Mouse (Mus musculus) embryonic facial prominence, embryonic 14.5 days (tissue): ENCODE data around the gene Scrn2. TPM values are rescaled to one million over a fixed set of nuclear protein-coding genes. Genes with fewer than 3 reads are reported as not detected.

ENCODE experiments used
- ATAC-seq: fragments of 200-750 bp; cut with Nextera tagmentation; 2 replicates; pipeline ENCODE4 v1.8.0; 2017; ENCODE audit warnings: low read depth, moderate number of reproducible peaks, moderate TSS enrichment
- DNase-seq: peaks from one replicate; pipeline ENCODE4 v3.0.0-alpha.2; 2015; ENCODE audit warnings: low spot score
- H3K27ac ChIP-seq: fragments of 300-500 bp; sonication (generic); replicated peaks from 2 replicates; pipeline ENCODE4 v1.5.1; 2014; ENCODE audit warnings: low read depth, mild to moderate bottlenecking, low read length, moderate library complexity
- H3K27me3 ChIP-seq: fragments of 300-500 bp; sonication (generic); replicated peaks from 2 replicates; pipeline ENCODE4 v1.6.1; 2014; ENCODE audit warnings: low read length; ENCODE audit not compliant: control insufficient read depth, insufficient read depth
- H3K36me3 ChIP-seq: fragments of 300-500 bp; sonication (generic); 2 replicates; pipeline ENCODE4 v1.6.1; 2014; ENCODE audit warnings: low read length, mixed read lengths; ENCODE audit not compliant: control insufficient read depth, insufficient read depth
- H3K4me1 ChIP-seq: fragments of 300-500 bp; sonication (generic); 2 replicates; pipeline ENCODE4 v1.6.1; 2014; ENCODE audit warnings: antibody characterized with exemption, low read length; ENCODE audit not compliant: control insufficient read depth, insufficient read depth
- H3K4me2 ChIP-seq: fragments of 300-500 bp; sonication (generic); 2 replicates; pipeline ENCODE4 v1.6.1; 2014; ENCODE audit warnings: low read depth, mild to moderate bottlenecking, low read length, moderate library complexity, mixed read lengths
- H3K4me3 ChIP-seq: fragments of 300-500 bp; sonication (generic); 2 replicates; pipeline ENCODE4 v1.5.1; 2014; ENCODE audit warnings: low read depth, mild to moderate bottlenecking, low read length
- H3K9ac ChIP-seq: fragments of 300-500 bp; sonication (generic); 2 replicates; pipeline ENCODE4 v1.6.1; 2014; ENCODE audit warnings: low read depth, mild to moderate bottlenecking, low read length, moderate library complexity, mixed read lengths
- H3K9me3 ChIP-seq: fragments of 300-500 bp; sonication (generic); 2 replicates; pipeline ENCODE4 v1.6.1; 2016; ENCODE audit warnings: low read length; ENCODE audit not compliant: control insufficient read depth
- WGBS: fragments of 180-500 bp; shearing (Covaris S2); extraction: QIAGEN DNeasy Blood & Tissue Kit; methylation state at CpG from one replicate; pipeline ENCODE4 v1.1.7; 2014; 5-methylcytosine and 5-hydroxymethylcytosine counted together
- polyA plus RNA-seq: library from polyadenylated mRNA; unstranded; fragments of >200 nt; fragmentation: Nextera tagmentation; extraction: Ambion mirVana; gene quantifications from 2 replicates; pipeline ENCODE4 v1.2.1, GENCODE M21; 2014

Gene Scrn2
- polyA plus RNA-seq, 1 experiment from 2014 or later = 14.7 TPM

GRCm38 (mm10) chr11:97040301-97041021 lies 10.7 kb downstream of the Scrn2 start:
- WGBS = 46% methylated on average over 12 of the region's 12 CpGs
- Histone ChIP-seq H3K9ac (peak overlapping the region; percentile 80), H3K9me3 (no peaks in the 10 kb centered on the region), H3K4me2 (peak overlapping the region; percentile 81), H3K27me3 (no peaks in the 10 kb centered on the region), H3K36me3 (peaks cover 14% of the 10 kb centered on the region), H3K27ac (no peak overlapping the region), H3K4me1 (peaks cover 7% of the 10 kb centered on the region), H3K4me3 (peak overlapping the region; percentile 68)
- no peak for DNase-seq
- ATAC-seq = no peak

- peak within 1 kb of the TSS; percentile 68 for H3K4me3 ChIP-seq
- peak; percentile 91 for ATAC-seq
- H3K27me3 ChIP-seq = no peaks in the 10 kb centered on the region
- peak; percentile 96 for DNase-seq
- peaks cover 7% of the 10 kb centered on the region for H3K4me1 ChIP-seq
- peak within 1 kb of the TSS; percentile 80 for H3K9ac ChIP-seq
- H3K27ac ChIP-seq = peak within 1 kb of the TSS; percentile 25; the same call in 1 of the 2 replicates
- no peaks in the 10 kb centered on the region for H3K9me3 ChIP-seq
- peak within 1 kb of the TSS; percentile 81 for H3K4me2 ChIP-seq
- WGBS = 1% methylated on average over 36 of the region's 48 CpGs
- peaks cover 18% of the 10 kb centered on the region for H3K36me3 ChIP-seq
Measured at GRCm38 (mm10) chr11:97041022-97041899, 11.5 kb downstream of the Scrn2 start, which contains the start of the genes Lrrc46 and Mrpl10. Gene Lrrc46, minus strand, starts transcription at chr11:97041407. Gene Mrpl10, plus strand, starts transcription at chr11:97041560.

GRCm38 (mm10) chr11:97044902-97045301 lies 15.2 kb downstream of the Scrn2 start:
- Histone ChIP-seq H3K27me3 (no peaks in the 10 kb centered on the region), H3K9me3 (no peaks in the 10 kb centered on the region), H3K27ac (no peak overlapping the region), H3K4me2 (no peak overlapping the region), H3K36me3 (peaks cover 42% of the 10 kb centered on the region), H3K9ac (no peak overlapping the region), H3K4me1 (peaks cover 7% of the 10 kb centered on the region), H3K4me3 (no peak overlapping the region)
- WGBS = 90% methylated on average over 8 of the region's 8 CpGs
- no peak for DNase-seq
- ATAC-seq = no peak

- H3K27ac ChIP-seq = no peak overlapping the region
- H3K4me2 ChIP-seq = no peak overlapping the region
- no peak overlapping the region for H3K4me3 ChIP-seq
- no peak overlapping the region for H3K9ac ChIP-seq
- ATAC-seq (no peak), DNase-seq (no peak)
- no peaks in the 10 kb centered on the region for H3K27me3 ChIP-seq
- H3K9me3 ChIP-seq = no peaks in the 10 kb centered on the region
- peaks cover 42% of the 10 kb centered on the region for H3K36me3 ChIP-seq
- H3K4me1 ChIP-seq = peaks cover 12% of the 10 kb centered on the region
- 82% methylated on average over 7 of the region's 7 CpGs for WGBS
Measured at GRCm38 (mm10) chr11:97045861-97046260, 16.1 kb downstream of the Scrn2 start.

GRCm38 (mm10) chr11:97048090-97048650 lies 18.4 kb downstream of the Scrn2 start:
- H3K9ac ChIP-seq = no peak overlapping the region
- WGBS = 86% methylated on average over 8 of the region's 8 CpGs

GRCm38 (mm10) chr11:97049492-97050085 lies 19.9 kb downstream of the Scrn2 start:
- DNase-seq = no peak
- no peak for ATAC-seq
- Histone ChIP-seq H3K27me3 (no peaks in the 10 kb centered on the region), H3K9ac (no peak overlapping the region), H3K27ac (no peak overlapping the region), H3K36me3 (peaks cover 56% of the 10 kb centered on the region), H3K4me3 (no peak overlapping the region), H3K4me1 (peaks cover 10% of the 10 kb centered on the region), H3K4me2 (no peak overlapping the region), H3K9me3 (no peaks in the 10 kb centered on the region)
- 66% methylated on average over 6 of the region's 6 CpGs for WGBS

More at GRCm38 (mm10) chr11:97048090-97048650, 18.4 kb downstream of the Scrn2 start:
- Histone ChIP-seq H3K36me3 (peaks cover 49% of the 10 kb centered on the region), H3K4me3 (no peak overlapping the region), H3K9me3 (no peaks in the 10 kb centered on the region), H3K4me2 (no peak overlapping the region), H3K27me3 (no peaks in the 10 kb centered on the region), H3K4me1 (peaks cover 10% of the 10 kb centered on the region), H3K27ac (no peak overlapping the region)
- no peak for DNase-seq
- ATAC-seq = no peak

- peaks cover 56% of the 10 kb centered on the region for H3K36me3 ChIP-seq
- ATAC-seq = peak; percentile 89
- no peaks in the 10 kb centered on the region for H3K27me3 ChIP-seq
- H3K4me3 ChIP-seq = peak within 1 kb of the TSS; percentile 67
- H3K9ac ChIP-seq = peak within 1 kb of the TSS; percentile 81
- H3K27ac ChIP-seq = no peak within 1 kb of the TSS
- peak; percentile 86 for DNase-seq
- WGBS = 5% methylated on average over 15 of the region's 18 CpGs
- no peaks in the 10 kb centered on the region for H3K9me3 ChIP-seq
- H3K4me2 ChIP-seq = peak within 1 kb of the TSS; percentile 82
- peaks cover 10% of the 10 kb centered on the region for H3K4me1 ChIP-seq
Measured at GRCm38 (mm10) chr11:97050216-97050943, 20.6 kb downstream of the Scrn2 start, which contains the start of gene Osbpl7. Gene Osbpl7, plus strand, starts transcription at chr11:97050628.
